In genomic region chr8:13633107-13633506, GRCm38 (mm10) we compare ENCODE assay signal across 19 mouse cellular contexts.
"Had no signal": no experiment of that assay in that cellular context is flagged by ENCODE, and none has a peak within 500 bp of the region (broad histone marks: within the 10 kb centered on the region; RNA-seq: fewer than 3 reads in every experiment).

No protein-coding gene starts in this region.

- H3K27ac ChIP-seq: kidney, embryonic 15.5 days; limb, embryonic 12.5 days; limb, embryonic 15.5 days; liver, embryonic 14.5 days; stomach, postnatal 0 days had no signal

- H3K36me3 ChIP-seq: limb, embryonic 12.5 days; limb, embryonic 15.5 days had no signal

- DNase-seq: kidney, postnatal 10 days; kidney, postnatal 36 days; layer of hippocampus, postnatal 36 days; left cerebral cortex, postnatal 4 days; liver, postnatal 0 days; lung, embryonic 14.5 days; lung, postnatal 10 days; midbrain, embryonic 14.5 days; right cerebral cortex, postnatal 4 days; thymus, adult 2 months; thymus, postnatal 14 days; thymus, postnatal 4 days had no signal

- H3K4me3 ChIP-seq: kidney, embryonic 15.5 days; limb, embryonic 12.5 days; limb, embryonic 15.5 days had no signal

- ATAC-seq: liver, postnatal 0 days had no signal

- H3K27me3 ChIP-seq: kidney, embryonic 15.5 days; limb, embryonic 12.5 days; limb, embryonic 15.5 days had no signal

- H3K9ac ChIP-seq: kidney, embryonic 15.5 days; limb, embryonic 12.5 days; limb, embryonic 15.5 days; liver, embryonic 14.5 days; liver, postnatal 0 days; lung, embryonic 14.5 days had no signal

- H3K4me1 ChIP-seq: kidney, embryonic 15.5 days; limb, embryonic 12.5 days had no signal

- H3K4me2 ChIP-seq: kidney, embryonic 15.5 days; limb, embryonic 12.5 days; limb, embryonic 15.5 days; liver, embryonic 11.5 days; lung, embryonic 14.5 days; midbrain, embryonic 11.5 days had no signal

- H3K9me3 ChIP-seq: kidney, embryonic 15.5 days; limb, embryonic 15.5 days had no signal
